Mouse (Mus musculus): Measurements from ENCODE around the gene Kank2.

The Kank2 gene

GRCm38 (mm10) chr9:21750370-21750769 is 48.2 kb downstream of the Kank2 start:
- DNase-seq (ENCODE audit: low spot score in 2 of 2): no peak

- DNase-seq (ENCODE audit: low spot score in 2 of 2): no peak
Measured at GRCm38 (mm10) chr9:21749382-21750118, 49.0 kb downstream of the Kank2 start.

GRCm38 (mm10) chr9:21748491-21748890 is 50.1 kb downstream of the Kank2 start:
- no peak for DNase-seq (ENCODE audit: low spot score in 2 of 2)

- DNase-seq (ENCODE audit: low spot score in 2 of 2): peak in 1 of 2 experiments; percentile 65
Measured at GRCm38 (mm10) chr9:21748033-21748432, 50.5 kb downstream of the Kank2 start.

- no peak for DNase-seq (ENCODE audit: low spot score in 2 of 2)
Measured at GRCm38 (mm10) chr9:21747238-21747774, 51.2 kb downstream of the Kank2 start.

GRCm38 (mm10) chr9:21741514-21741913 is 57.0 kb downstream of the Kank2 start:
- no peak for DNase-seq (ENCODE audit: low spot score in 2 of 2)

GRCm38 (mm10) chr9:21740427-21740826 is 58.1 kb downstream of the Kank2 start:
- DNase-seq (ENCODE audit: low spot score in 2 of 2): no peak

- no peak for DNase-seq (ENCODE audit: low spot score in 2 of 2)
Measured at GRCm38 (mm10) chr9:21738776-21739175, 59.8 kb downstream of the Kank2 start.

GRCm38 (mm10) chr9:21737188-21737587 is 61.4 kb downstream of the Kank2 start:
- DNase-seq (ENCODE audit: low spot score in 2 of 2): no peak

- DNase-seq (ENCODE audit: low spot score in 2 of 2): no peak
Measured at GRCm38 (mm10) chr9:21736580-21736979, 62.0 kb downstream of the Kank2 start.

GRCm38 (mm10) chr9:21735126-21735525 is 63.4 kb downstream of the Kank2 start:
- DNase-seq (ENCODE audit: low spot score in 2 of 2): no peak

GRCm38 (mm10) chr9:21733989-21734388 is 64.6 kb downstream of the Kank2 start:
- DNase-seq (ENCODE audit: low spot score in 2 of 2): no peak

- DNase-seq (ENCODE audit: low spot score in 2 of 2): no peak
Measured at GRCm38 (mm10) chr9:21733446-21733845, 65.1 kb downstream of the Kank2 start.

- no peak for DNase-seq (ENCODE audit: low spot score in 2 of 2)
Measured at GRCm38 (mm10) chr9:21732288-21732687, 66.3 kb downstream of the Kank2 start.

- DNase-seq (ENCODE audit: low spot score in 2 of 2): no peak
Measured at GRCm38 (mm10) chr9:21729264-21729663, 69.3 kb downstream of the Kank2 start.

GRCm38 (mm10) chr9:21728261-21728832 is 70.2 kb downstream of the Kank2 start:
- no peak for DNase-seq (ENCODE audit: low spot score in 2 of 2)

- DNase-seq (ENCODE audit: low spot score in 2 of 2): no peak
Measured at GRCm38 (mm10) chr9:21726218-21726975, 72.1 kb downstream of the Kank2 start.

GRCm38 (mm10) chr9:21725224-21726121 is 73.1 kb downstream of the Kank2 start:
- no peak for DNase-seq (ENCODE audit: low spot score in 2 of 2)

- DNase-seq (ENCODE audit: low spot score in 2 of 2): peak; percentile 81 to 88
Measured at GRCm38 (mm10) chr9:21724147-21724536, 74.4 kb downstream of the Kank2 start.

- peak; percentile 47 to 78 for DNase-seq (ENCODE audit: low spot score in 2 of 2)
Measured at GRCm38 (mm10) chr9:21723377-21724146, 75.0 kb downstream of the Kank2 start, which contains the start of gene Ldlr. TSS of gene Ldlr (plus strand) at chr9:21723483.

GRCm38 (mm10) chr9:21721036-21721435 is 77.5 kb downstream of the Kank2 start:
- no peak for DNase-seq (ENCODE audit: low spot score in 2 of 2)

Data from cerebellum, postnatal 4 days (tissue).